Mouse (Mus musculus): Measurements from ENCODE around the gene Hsf5.

The Hsf5 gene

GRCm38 (mm10) chr11:87616790-87617474 lies at the start of gene Hsf5:
Gene Hsf5, plus strand, starts transcription at chr11:87617164.
- no peak for DNase-seq (ENCODE audit: low read depth in 1 of 2, low spot score in 2 of 2)

GRCm38 (mm10) chr11:87568255-87568953 lies 48.6 kb upstream of the Hsf5 start, which contains the start of gene Sept4:
Gene Sept4, plus strand, starts transcription at chr11:87568903.
- DNase-seq (ENCODE audit: low read depth in 1 of 2, low spot score in 2 of 2), result no peak

GRCm38 (mm10) chr11:87570743-87571142 lies 46.2 kb upstream of the Hsf5 start:
- no peak for DNase-seq (ENCODE audit: low read depth in 1 of 2, low spot score in 2 of 2)

GRCm38 (mm10) chr11:87571361-87571950 lies 45.5 kb upstream of the Hsf5 start:
- DNase-seq (ENCODE audit: low read depth in 1 of 2, low spot score in 2 of 2), result no peak

- DNase-seq (ENCODE audit: low read depth in 1 of 2, low spot score in 2 of 2), result no peak
These were observed 43.2 kb upstream of the Hsf5 start for GRCm38 (mm10) chr11:87573751-87574150.

GRCm38 (mm10) chr11:87574520-87575180 lies 42.3 kb upstream of the Hsf5 start:
- no peak for DNase-seq (ENCODE audit: low read depth in 1 of 2, low spot score in 2 of 2)

GRCm38 (mm10) chr11:87577601-87578248 lies 39.2 kb upstream of the Hsf5 start:
- DNase-seq (ENCODE audit: low read depth in 1 of 2, low spot score in 2 of 2), result no peak

GRCm38 (mm10) chr11:87578249-87578962 lies 38.6 kb upstream of the Hsf5 start:
- no peak for DNase-seq (ENCODE audit: low read depth in 1 of 2, low spot score in 2 of 2)

GRCm38 (mm10) chr11:87578963-87579601 lies 37.9 kb upstream of the Hsf5 start:
- DNase-seq (ENCODE audit: low read depth in 1 of 2, low spot score in 2 of 2), result no peak

GRCm38 (mm10) chr11:87579713-87580112 lies 37.3 kb upstream of the Hsf5 start:
- DNase-seq (ENCODE audit: low read depth in 1 of 2, low spot score in 2 of 2), result no peak

- DNase-seq (ENCODE audit: low read depth in 1 of 2, low spot score in 2 of 2), result no peak
These were observed 36.4 kb upstream of the Hsf5 start for GRCm38 (mm10) chr11:87580543-87581085.

- DNase-seq (ENCODE audit: low read depth in 1 of 2, low spot score in 2 of 2), result no peak
These were observed 35.7 kb upstream of the Hsf5 start for GRCm38 (mm10) chr11:87581161-87581865.

- DNase-seq (ENCODE audit: low read depth in 1 of 2, low spot score in 2 of 2), result no peak
These were observed 34.8 kb upstream of the Hsf5 start for GRCm38 (mm10) chr11:87581933-87582710.

GRCm38 (mm10) chr11:87583291-87584034 lies 33.5 kb upstream of the Hsf5 start:
- DNase-seq (ENCODE audit: low read depth in 1 of 2, low spot score in 2 of 2), result no peak

GRCm38 (mm10) chr11:87584711-87585505 lies 32.1 kb upstream of the Hsf5 start:
- DNase-seq (ENCODE audit: low read depth in 1 of 2, low spot score in 2 of 2), result no peak

- DNase-seq (ENCODE audit: low read depth in 1 of 2, low spot score in 2 of 2), result no peak
These were observed 29.6 kb upstream of the Hsf5 start for GRCm38 (mm10) chr11:87587211-87587874.
